Mouse (Mus musculus) brain, adult 2 months (tissue): ENCODE data around the gene Actrt2.
A peak's percentile ranks its signal among the peaks of the same experiment; 100 is the strongest.

Experiments
- DNase-seq: peaks from one replicate; pipeline ENCODE4 v3.0.0; 2011; ENCODE audit warnings: low read depth, low spot score

Actrt2 gene

GRCm38 (mm10) chr4:154638320-154638886, 29.3 kb downstream of the Actrt2 start:
- DNase-seq, result no peak

GRCm38 (mm10) chr4:154637468-154638319, 30.0 kb downstream of the Actrt2 start:
- DNase-seq, result no peak

- DNase-seq, result peak; percentile 17
Measured at GRCm38 (mm10) chr4:154636721-154637311, 30.9 kb downstream of the Actrt2 start, which contains the start of gene Prdm16. Prdm16 (minus strand) TSS chr4:154636873.

GRCm38 (mm10) chr4:154636053-154636433, 31.6 kb downstream of the Actrt2 start:
- no peak for DNase-seq

GRCm38 (mm10) chr4:154635241-154636052, 32.2 kb downstream of the Actrt2 start:
- no peak for DNase-seq

GRCm38 (mm10) chr4:154634470-154635240, 33.0 kb downstream of the Actrt2 start:
- no peak for DNase-seq

- DNase-seq, result no peak
Measured at GRCm38 (mm10) chr4:154634001-154634400, 33.7 kb downstream of the Actrt2 start.

- no peak for DNase-seq
Measured at GRCm38 (mm10) chr4:154632800-154633764, 34.6 kb downstream of the Actrt2 start.

- no peak for DNase-seq
Measured at GRCm38 (mm10) chr4:154630763-154631162, 36.9 kb downstream of the Actrt2 start.

- DNase-seq, result no peak
Measured at GRCm38 (mm10) chr4:154627419-154628142, 40.1 kb downstream of the Actrt2 start.

- no peak for DNase-seq
Measured at GRCm38 (mm10) chr4:154626282-154626681, 41.4 kb downstream of the Actrt2 start.

GRCm38 (mm10) chr4:154625710-154626109, 42.0 kb downstream of the Actrt2 start:
- DNase-seq, result no peak

- no peak for DNase-seq
Measured at GRCm38 (mm10) chr4:154623241-154623640, 44.4 kb downstream of the Actrt2 start.

GRCm38 (mm10) chr4:154622521-154622920, 45.1 kb downstream of the Actrt2 start:
- no peak for DNase-seq
